Mouse (Mus musculus) CD8-positive naive resting alpha-beta T cell, adult 57 days (primary cell): ENCODE results near the gene Bsx. TPM values are rescaled to one million over a fixed set of nuclear protein-coding genes. Genes with fewer than 3 reads are reported as not detected.

ENCODE experiments used
- total RNA-seq: library from RNA; stranded (reverse); gene quantifications from one replicate; pipeline ENCODE4 v1.2.4, GENCODE M21; 2023

The Bsx gene
- total RNA-seq, result not detected

DNA sequence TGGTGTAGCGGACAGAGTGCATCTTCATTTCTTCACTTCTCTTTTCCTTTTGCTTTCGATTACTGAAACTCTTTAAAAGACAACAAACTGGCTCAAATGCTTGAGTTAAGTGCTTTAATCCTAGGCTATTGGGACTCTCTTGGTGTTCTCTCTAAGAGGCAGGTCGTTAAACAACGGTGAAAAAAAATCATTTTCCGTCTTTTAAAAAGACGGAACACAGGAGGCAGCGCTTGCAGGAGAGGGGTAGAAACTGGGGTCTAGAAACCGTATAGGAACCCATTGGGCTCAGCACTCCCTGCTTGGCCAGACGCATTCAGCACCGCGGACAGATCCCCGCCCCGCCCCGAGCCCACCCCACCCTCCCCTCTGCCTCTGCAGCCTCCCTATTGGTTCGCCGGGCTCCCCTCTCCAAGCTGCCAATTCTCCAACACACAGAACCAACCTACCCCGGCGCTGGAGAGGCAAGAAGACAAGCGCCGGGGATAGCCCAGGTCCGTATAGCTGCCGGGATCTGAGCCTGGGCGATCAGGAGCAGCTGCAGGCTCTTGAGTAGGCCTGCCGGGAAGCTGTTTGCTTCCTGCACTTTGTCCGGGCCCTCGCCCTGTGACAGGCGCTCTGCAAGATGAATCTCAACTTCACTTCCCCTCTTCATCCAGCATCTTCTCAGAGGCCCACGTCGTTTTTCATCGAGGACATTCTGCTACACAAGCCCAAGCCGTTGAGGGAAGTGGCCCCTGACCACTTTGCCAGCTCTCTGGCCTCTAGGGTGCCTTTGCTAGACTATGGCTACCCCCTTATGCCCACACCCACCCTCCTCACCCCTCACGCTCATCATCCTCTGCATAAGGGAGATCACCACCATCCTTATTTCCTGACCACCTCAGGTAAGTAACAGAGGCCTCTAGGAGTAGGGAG, at the start of gene Bsx:
TSS of gene Bsx (plus strand) at position 572 of the 915 bp plus-strand sequence.

Other genes starting within 250 kb of the Bsx start
- gene Gm21915, start 203.5 kb upstream of the Bsx start, total RNA-seq, result not detected
- 0.12 TPM for gene Clmp, start 188.2 kb upstream of the Bsx start, total RNA-seq
- 1,538 TPM for gene Hspa8, start 73.1 kb upstream of the Bsx start, total RNA-seq
- not detected for gene Jhy, start 90.0 kb downstream of the Bsx start, total RNA-seq
- 16.3 TPM for gene Crtam, start 130.5 kb downstream of the Bsx start, total RNA-seq